In the genomic region with DNA sequence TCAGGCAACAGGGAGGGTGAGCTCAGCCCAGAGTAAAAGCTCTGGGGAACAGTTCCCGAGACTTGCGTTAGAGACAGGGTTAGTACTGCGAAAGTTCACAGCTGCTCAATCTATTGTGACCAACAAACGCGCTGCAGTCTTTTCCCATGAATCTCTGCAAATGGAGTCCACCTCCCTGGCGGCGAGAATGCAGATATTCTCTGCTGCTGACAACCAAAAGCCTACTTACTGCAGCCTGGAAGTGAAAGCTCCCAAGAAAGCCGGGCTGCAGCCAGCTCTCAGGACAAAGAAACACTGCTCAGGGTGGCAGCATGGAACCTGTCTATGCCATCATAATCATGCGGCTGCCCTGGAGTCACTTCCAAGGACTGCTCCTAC, we compare ENCODE assay signal across 8 mouse cellular contexts. TPM values are rescaled to one million over a fixed set of nuclear protein-coding genes. Genes with fewer than 3 reads are reported as not detected.
A peak's percentile ranks its signal among the peaks of the same experiment; 100 is the strongest.
DNase-seq lines count a peak whose midpoint lies in the region; ATAC-seq lines count a peak whose summit lies in the region.

No protein-coding gene starts in this region.

- H3K27ac ChIP-seq in limb, embryonic 10.5 days = peak overlapping the region; percentile 93
- peak overlapping the region; percentile 91 for H3K27ac ChIP-seq in stomach, embryonic 15.5 days

- H3K9ac ChIP-seq in stomach, embryonic 15.5 days = peak overlapping the region; percentile 4; the same call in 1 of the 2 replicates

- 0 out of 2 replicates have a peak, but pooled peaks cover 4% of the 10 kb centered on the region for H3K4me1 ChIP-seq in limb, embryonic 10.5 days
- no peaks in the 10 kb centered on the region; the same call in 1 of the 2 replicates for H3K4me1 ChIP-seq in stomach, embryonic 15.5 days

- H3K36me3 ChIP-seq in limb, embryonic 10.5 days = no peaks in the 10 kb centered on the region
- no peaks in the 10 kb centered on the region for H3K36me3 ChIP-seq in stomach, embryonic 15.5 days

- peak overlapping the region; percentile 61 for H3K4me3 ChIP-seq in limb, embryonic 10.5 days
- H3K4me3 ChIP-seq in stomach, embryonic 15.5 days (replicated peaks) = peak overlapping the region; percentile 54

- peaks cover 52% of the 10 kb centered on the region for H3K27me3 ChIP-seq in limb, embryonic 10.5 days (ENCODE audit: low read depth, poor library complexity, severe bottlenecking)
- H3K27me3 ChIP-seq in stomach, embryonic 15.5 days (replicated peaks) = no peaks in the 10 kb centered on the region

- 19% methylated on average over 9 of the region's 9 CpGs for WGBS in limb, embryonic 10.5 days
- WGBS in stomach, embryonic 15.5 days = 21% methylated on average over 9 of the region's 9 CpGs

- ATAC-seq in stomach, embryonic 15.5 days (ENCODE audit: insufficient read depth, low FRiP score, low read depth) = peak; percentile 20; the same call in 1 of the 2 replicates

- peak overlapping the region; percentile 61 for H3K4me2 ChIP-seq in stomach, embryonic 15.5 days

- DNase-seq in adrenal gland, adult (ENCODE audit: inconsistent age in 2 of 2, low spot score in 1 of 2) = peak; percentile 43 to 80
- no peak for DNase-seq in adrenal gland, postnatal 4 days (ENCODE audit: low spot score in 2 of 2)
- DNase-seq in cerebellum, postnatal 4 days (ENCODE audit: low spot score in 2 of 2) = peak; percentile 19 to 22
- peak; percentile 7 for DNase-seq in gastrocnemius, postnatal 10 days
- DNase-seq in kidney, adult 11 months = peak; percentile 35
- peak; percentile 49 for DNase-seq in limb, embryonic 10.5 days (ENCODE audit: low spot score)
- DNase-seq in mesoderm, embryonic 11.5 days (ENCODE audit: low read depth, low spot score) = peak; percentile 45

- no peaks in the 10 kb centered on the region for H3K9me3 ChIP-seq in limb, embryonic 10.5 days (replicated peaks)
- no peaks in the 10 kb centered on the region for H3K9me3 ChIP-seq in stomach, embryonic 15.5 days

RNA-seq across cellular contexts. Expression of a gene that starts 0.6 kb away (rescaled TPM):
- 10 to 100 TPM; 64.1 to 66.0 TPM for total RNA-seq in adrenal gland, postnatal 4 days (2021)
- 10 to 100 TPM; 29.0 to 29.9 TPM for total RNA-seq in gastrocnemius, postnatal 10 days (2021)
- 19.0 and 23.0 TPM in 2 replicates for polyA plus RNA-seq in limb, embryonic 10.5 days (2016; fragmentation: Nextera tagmentation; extraction: Ambion mirVana)
- 31.0 and 31.5 TPM in 2 replicates for polyA plus RNA-seq in stomach, embryonic 15.5 days (2015; fragmentation: Nextera tagmentation; extraction: Ambion mirVana)

Comparison
In these comparisons a context has a peak if more than half of its experiments do, and no peak if none do; other contexts are left out.
1. DNase-seq: peak in adrenal gland, adult (2 of 2), cerebellum, postnatal 4 days (2 of 2), gastrocnemius, postnatal 10 days (single experiment), kidney, adult 11 months (single experiment), limb, embryonic 10.5 days (single experiment) and mesoderm, embryonic 11.5 days (single experiment); none in adrenal gland, postnatal 4 days (0 of 2).